Mouse (Mus musculus): ENCODE results near the gene Lman1l. TPM values are rescaled to one million over a fixed set of nuclear protein-coding genes. Genes with fewer than 3 reads are reported as not detected.

The Lman1l gene
- polyA plus RNA-seq, 1 experiment from 2014 or later: not detected

DNA sequence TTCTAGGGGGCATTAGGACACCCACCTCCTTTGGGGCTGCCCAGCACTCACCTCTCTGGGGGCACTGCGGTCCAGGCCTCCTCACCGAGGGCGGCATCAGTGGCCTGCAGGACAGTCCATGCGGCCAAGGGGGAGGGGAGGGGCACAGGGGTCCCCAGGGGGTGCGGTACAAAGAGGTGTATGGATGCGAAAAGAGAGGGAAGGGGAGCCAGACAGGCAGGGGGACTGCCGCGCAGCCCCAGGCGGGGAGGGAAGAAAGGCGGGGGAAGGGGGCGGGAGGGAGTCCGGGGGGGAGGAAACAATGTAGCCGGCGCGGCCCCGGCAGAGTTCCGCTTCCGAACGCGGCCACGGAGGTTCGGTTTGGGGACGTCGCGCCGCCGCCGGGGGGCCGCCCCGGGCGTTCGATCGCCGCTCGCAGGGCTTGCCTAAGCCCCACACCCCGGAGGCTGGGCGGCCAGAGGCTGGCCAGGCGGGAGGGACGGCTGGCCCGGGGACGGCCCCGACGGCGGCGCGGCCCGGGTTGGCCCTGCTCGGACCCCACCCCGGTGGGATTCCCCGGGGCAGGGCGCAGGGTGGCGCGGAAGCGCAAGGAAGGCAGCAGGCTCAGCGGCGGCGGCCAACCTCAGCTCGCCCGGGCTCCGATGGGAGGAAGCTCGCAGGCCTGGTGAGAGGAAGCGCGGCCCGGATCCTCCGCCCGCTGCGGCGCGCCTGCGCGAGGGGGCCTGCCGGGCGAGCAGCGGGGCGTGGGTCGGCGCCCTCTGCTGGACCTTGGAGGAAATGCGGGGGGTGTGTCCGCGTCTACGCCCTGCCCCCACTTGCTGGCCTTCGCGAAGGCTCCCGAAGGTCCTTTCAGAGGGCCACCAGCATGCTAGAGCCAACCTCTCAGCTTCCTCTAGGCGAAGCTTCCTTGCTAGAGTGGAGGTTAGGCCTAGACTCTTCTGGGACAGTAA is 24.6 kb upstream of the Lman1l start:
- no peaks in the 10 kb centered on the region for H3K9me3 ChIP-seq (replicated peaks)
- ATAC-seq (ENCODE audit: insufficient read depth): peak; percentile 80
- peaks cover 10% of the 10 kb centered on the region; the same call in 1 of the 2 replicates for H3K36me3 ChIP-seq (replicated peaks)
- peak overlapping the region; percentile 96 for H3K9ac ChIP-seq
- WGBS (ENCODE audit: insufficient replicate concordance): under 1% methylated on average over 85 of the region's 85 CpGs
- no peaks in the 10 kb centered on the region for H3K27me3 ChIP-seq
- H3K27ac ChIP-seq (replicated peaks): peak overlapping the region; percentile 96
- H3K4me3 ChIP-seq (replicated peaks): peak overlapping the region; percentile 93
- H3K4me2 ChIP-seq: peak overlapping the region; percentile 96
- peaks cover 79% of the 10 kb centered on the region for H3K4me1 ChIP-seq (replicated peaks)

DNA sequence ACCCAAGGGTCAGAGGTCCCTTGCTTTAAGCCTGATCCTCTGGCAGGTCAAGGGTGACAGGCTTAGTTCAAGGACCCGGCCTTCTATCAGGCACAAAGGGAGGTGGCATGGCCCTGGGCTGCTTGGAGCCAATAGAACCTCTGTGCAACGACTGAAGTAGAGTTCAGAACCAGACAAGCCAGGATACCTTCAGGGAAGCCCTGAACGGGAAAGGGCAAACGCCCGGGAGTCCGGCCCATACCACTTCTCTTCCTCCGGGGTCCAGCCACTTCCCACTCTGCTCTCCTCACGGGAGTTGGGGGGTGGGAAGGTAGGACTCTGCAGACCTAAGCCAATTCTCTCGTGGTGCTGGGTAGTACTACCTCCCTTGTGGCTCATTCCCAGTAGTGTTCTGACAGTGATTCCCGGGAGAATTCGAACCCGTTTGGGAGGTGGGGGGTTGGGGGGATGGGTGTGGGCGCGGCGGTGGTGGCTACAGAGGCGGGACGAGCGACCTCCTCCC is 23.9 kb upstream of the Lman1l start:
- peak overlapping the region; percentile 96 for H3K4me2 ChIP-seq
- H3K36me3 ChIP-seq (replicated peaks): peaks cover 10% of the 10 kb centered on the region; the same call in 1 of the 2 replicates
- 0% methylated on average over 18 of the region's 18 CpGs for WGBS (ENCODE audit: insufficient replicate concordance)
- no peaks in the 10 kb centered on the region for H3K27me3 ChIP-seq
- ATAC-seq (ENCODE audit: insufficient read depth): no peak
- H3K9ac ChIP-seq: peak overlapping the region; percentile 96
- H3K4me3 ChIP-seq (replicated peaks): peak overlapping the region; percentile 93
- no peaks in the 10 kb centered on the region for H3K9me3 ChIP-seq (replicated peaks)
- H3K4me1 ChIP-seq (replicated peaks): peaks cover 84% of the 10 kb centered on the region
- peak overlapping the region; percentile 96 for H3K27ac ChIP-seq (replicated peaks)

DNA sequence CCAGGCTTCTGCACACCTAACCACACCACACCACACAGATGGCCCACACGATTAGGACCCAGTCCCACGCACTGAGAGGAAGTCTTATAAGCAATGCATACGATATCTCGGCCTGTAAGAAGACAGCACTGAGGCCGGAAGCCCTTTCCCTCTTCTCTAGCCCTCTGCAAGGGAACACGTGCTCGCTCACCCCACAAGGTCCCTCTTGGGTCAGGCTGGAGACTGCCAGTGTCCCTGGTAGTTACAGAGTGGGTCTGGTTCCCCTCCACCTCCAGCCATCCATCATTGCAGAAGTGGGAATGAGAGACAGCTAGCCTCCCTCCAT is 23.2 kb upstream of the Lman1l start:
- H3K4me1 ChIP-seq (replicated peaks): peaks cover 91% of the 10 kb centered on the region
- peak overlapping the region; percentile 96 for H3K9ac ChIP-seq
- WGBS (ENCODE audit: insufficient replicate concordance): 7% methylated on average over 7 of the region's 7 CpGs
- H3K27me3 ChIP-seq: no peaks in the 10 kb centered on the region
- peaks cover 10% of the 10 kb centered on the region; the same call in 1 of the 2 replicates for H3K36me3 ChIP-seq (replicated peaks)
- peak overlapping the region; percentile 96 for H3K27ac ChIP-seq (replicated peaks)
- H3K4me3 ChIP-seq (replicated peaks): peak overlapping the region; percentile 93
- H3K9me3 ChIP-seq (replicated peaks): no peaks in the 10 kb centered on the region
- ATAC-seq (ENCODE audit: insufficient read depth): peak; percentile 23; the same call in 1 of the 2 replicates
- peak overlapping the region; percentile 96 for H3K4me2 ChIP-seq

DNA sequence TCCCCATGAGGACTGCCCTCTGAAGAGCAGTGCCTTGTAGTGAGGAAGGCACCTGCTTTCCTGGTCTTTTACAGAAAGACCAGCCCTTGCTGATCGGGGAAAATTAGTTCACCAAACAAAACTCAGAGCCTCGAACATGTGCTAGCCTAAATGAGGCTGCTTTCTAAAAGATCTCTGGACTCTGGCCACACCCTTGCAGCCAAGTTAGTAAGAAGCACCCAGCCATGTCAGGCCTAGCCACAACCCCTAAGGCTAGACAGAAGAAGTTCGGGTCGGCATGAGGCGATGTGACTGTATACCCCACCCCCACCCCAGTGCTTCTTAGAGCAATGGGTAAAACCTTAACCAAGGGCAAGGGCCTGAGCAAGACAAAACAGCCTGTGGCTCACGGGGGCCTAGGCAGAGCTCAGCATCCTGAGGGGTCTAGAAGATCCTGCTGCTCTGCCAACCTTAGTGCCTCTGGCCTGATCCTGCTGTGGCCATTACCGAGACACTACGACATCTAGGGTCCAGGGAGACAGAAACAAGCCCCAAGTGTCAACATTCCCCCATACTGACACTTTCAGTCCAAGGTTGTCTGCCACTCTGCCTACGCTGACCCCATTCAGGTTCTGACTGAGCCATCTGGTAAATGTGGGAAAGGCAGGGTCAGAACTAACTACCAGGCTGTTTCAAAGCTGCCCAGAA is 22.7 kb upstream of the Lman1l start:
- no peak for ATAC-seq (ENCODE audit: insufficient read depth)

DNA sequence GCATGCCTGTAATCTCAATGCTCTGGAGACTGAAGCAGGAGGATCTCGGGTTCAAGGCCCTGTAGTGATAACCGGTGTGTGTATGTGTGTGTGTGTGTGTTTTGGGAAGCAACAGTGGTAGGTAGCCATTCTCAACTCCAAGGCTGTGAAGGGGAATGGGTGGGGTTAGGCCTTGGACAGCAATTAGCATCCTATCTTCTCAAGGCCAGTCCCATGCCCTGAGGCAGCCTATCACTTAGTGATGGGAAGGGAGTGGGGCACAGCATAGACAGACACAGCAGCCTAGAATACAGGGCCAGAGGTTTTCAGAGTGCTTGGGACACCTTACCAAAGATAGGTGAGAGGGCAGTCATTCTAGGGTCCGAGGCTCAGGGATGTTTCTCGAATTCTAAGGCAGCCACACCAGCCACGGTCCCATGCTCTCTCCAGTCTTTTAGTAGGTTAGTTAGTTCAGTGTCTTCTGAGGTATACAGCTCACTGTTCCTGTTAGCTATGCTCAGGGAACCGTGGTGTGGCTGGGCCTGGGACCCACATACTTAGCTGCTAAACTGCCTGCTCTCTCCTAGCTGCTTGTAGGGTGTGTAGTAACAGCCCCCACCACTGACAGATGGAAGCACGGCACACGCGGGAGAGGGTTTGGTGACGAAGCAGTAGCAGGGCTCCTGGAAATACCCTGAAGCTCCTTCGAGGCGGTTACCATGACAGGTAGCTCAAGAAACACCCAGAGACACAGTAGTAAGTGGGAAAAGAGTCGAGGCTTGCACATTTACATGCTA is 21.4 kb upstream of the Lman1l start:
- ATAC-seq (ENCODE audit: insufficient read depth): no peak
- Histone ChIP-seq H3K27me3 (no peaks in the 10 kb centered on the region), H3K9ac (no peak overlapping the region), H3K4me1 (replicated peaks) (peaks cover 99% of the 10 kb centered on the region), H3K36me3 (replicated peaks) (peaks cover 10% of the 10 kb centered on the region; the same call in 1 of the 2 replicates), H3K27ac (replicated peaks) (peak overlapping the region; percentile 96), H3K9me3 (replicated peaks) (no peaks in the 10 kb centered on the region), H3K4me3 (replicated peaks) (no peak overlapping the region), H3K4me2 (no peak overlapping the region; the same call in none of the 2 replicates)
- 59% methylated on average over 13 of the region's 13 CpGs for WGBS (ENCODE audit: insufficient replicate concordance)

More for the DNA sequence above, 22.7 kb upstream of the Lman1l start:
- Histone ChIP-seq H3K4me3 (replicated peaks) (peak overlapping the region; percentile 93), H3K36me3 (replicated peaks) (peaks cover 10% of the 10 kb centered on the region; the same call in 1 of the 2 replicates), H3K9me3 (replicated peaks) (no peaks in the 10 kb centered on the region), H3K4me2 (peak overlapping the region; percentile 96), H3K9ac (peak overlapping the region; percentile 96), H3K4me1 (replicated peaks) (peaks cover 92% of the 10 kb centered on the region), H3K27ac (replicated peaks) (peak overlapping the region; percentile 96), H3K27me3 (no peaks in the 10 kb centered on the region)
- 14% methylated on average over 9 of the region's 9 CpGs for WGBS (ENCODE audit: insufficient replicate concordance)

DNA sequence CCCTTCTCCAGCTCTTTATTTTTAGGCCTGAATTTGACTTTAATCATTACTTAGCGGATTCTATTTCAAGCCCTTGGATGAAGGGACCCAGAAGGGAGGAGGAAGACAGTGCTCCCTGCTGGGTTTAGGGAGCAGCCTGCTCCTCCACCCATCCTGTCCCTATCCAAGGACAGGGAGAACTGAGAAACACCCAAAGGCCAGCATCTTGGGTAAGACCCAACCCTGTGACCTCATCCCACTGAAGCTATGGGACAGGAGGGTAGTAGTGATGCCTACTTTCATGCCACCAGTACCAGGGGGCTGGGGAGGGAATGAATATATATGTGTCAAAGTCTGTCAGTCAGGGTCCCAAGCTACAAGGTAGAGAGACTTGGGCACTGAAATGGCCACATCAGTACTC is 20.4 kb upstream of the Lman1l start:
- H3K4me1 ChIP-seq (replicated peaks): peaks cover 95% of the 10 kb centered on the region
- peaks cover 10% of the 10 kb centered on the region; the same call in 1 of the 2 replicates for H3K36me3 ChIP-seq (replicated peaks)
- peak overlapping the region; percentile 96 for H3K27ac ChIP-seq (replicated peaks)
- no peaks in the 10 kb centered on the region for H3K9me3 ChIP-seq (replicated peaks)
- H3K27me3 ChIP-seq: no peaks in the 10 kb centered on the region
- peak overlapping the region; percentile 71 for H3K4me2 ChIP-seq
- peak overlapping the region; percentile 47; the same call in 1 of the 2 replicates for H3K4me3 ChIP-seq (replicated peaks)
- peak overlapping the region; percentile 40 for H3K9ac ChIP-seq
- ATAC-seq (ENCODE audit: insufficient read depth): no peak
- 67% methylated on average over 1 of the region's 1 CpGs for WGBS (ENCODE audit: insufficient replicate concordance)

DNA sequence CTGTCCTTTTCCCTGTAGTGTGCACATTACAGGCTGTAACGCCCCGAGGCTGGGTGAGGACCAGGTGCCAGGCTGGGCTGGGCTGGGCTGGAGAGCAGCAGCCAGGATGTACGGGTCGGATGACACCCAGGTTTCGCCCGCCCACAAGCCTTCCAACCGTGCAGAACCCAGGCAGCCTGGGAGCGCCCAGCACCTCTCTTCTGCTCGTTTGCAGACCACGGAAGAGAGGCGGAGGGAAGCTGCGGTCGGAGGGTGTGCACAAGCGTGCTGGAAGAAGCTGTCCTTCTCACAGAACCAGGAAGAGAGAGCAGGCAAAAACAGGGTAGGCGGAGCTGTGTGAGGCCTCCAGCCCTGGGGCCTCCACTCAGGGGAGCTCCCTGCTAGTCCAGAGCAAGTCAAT is 19.8 kb upstream of the Lman1l start:
- peak overlapping the region; percentile 47 for H3K4me3 ChIP-seq (replicated peaks)
- 2% methylated on average over 15 of the region's 15 CpGs for WGBS (ENCODE audit: insufficient replicate concordance)
- ATAC-seq (ENCODE audit: insufficient read depth): peak; percentile 40

DNA sequence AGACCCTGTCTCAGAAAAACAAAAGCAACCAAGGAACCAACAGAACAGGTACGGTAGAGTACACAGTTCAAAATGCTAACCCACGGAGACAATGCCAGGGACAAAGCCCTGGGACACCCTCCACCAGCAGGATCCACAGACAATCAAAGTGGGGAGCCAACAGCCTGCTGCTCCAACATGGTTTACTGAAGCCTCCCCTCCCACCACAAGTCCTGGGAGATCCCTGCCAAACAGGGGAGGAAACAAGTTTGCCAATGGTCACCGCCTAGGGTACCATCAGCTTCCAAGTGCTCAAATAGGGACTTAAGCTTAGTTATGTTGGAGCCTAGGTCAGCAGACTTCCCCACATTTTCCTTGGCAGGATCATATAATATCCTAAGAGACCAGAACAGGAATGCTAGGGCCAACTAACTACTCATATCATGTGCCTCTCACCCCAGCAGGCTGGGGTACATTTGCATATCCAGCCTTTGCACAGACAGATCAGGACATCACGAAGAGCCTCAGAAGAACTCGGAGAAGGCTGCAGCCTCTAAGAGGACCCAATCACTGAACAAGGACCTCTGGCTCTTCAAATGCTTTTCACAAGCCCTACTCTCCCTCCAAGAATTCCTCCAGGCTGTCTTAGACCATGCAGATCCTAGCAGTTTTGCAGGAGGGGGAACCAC is 19.2 kb upstream of the Lman1l start:
- H3K27me3 ChIP-seq: no peaks in the 10 kb centered on the region
- no peak for ATAC-seq (ENCODE audit: insufficient read depth)
- H3K9me3 ChIP-seq (replicated peaks): no peaks in the 10 kb centered on the region
- H3K4me1 ChIP-seq (replicated peaks): peaks cover 93% of the 10 kb centered on the region
- peak overlapping the region; percentile 40 for H3K9ac ChIP-seq
- peak overlapping the region; percentile 71 for H3K4me2 ChIP-seq
- H3K4me3 ChIP-seq (replicated peaks): peak overlapping the region; percentile 47
- H3K36me3 ChIP-seq (replicated peaks): peaks cover 14% of the 10 kb centered on the region; the same call in 1 of the 2 replicates
- WGBS (ENCODE audit: insufficient replicate concordance): 32% methylated on average over 5 of the region's 5 CpGs
- peak overlapping the region; percentile 96 for H3K27ac ChIP-seq (replicated peaks)

More for the DNA sequence above, 19.8 kb upstream of the Lman1l start:
- Histone ChIP-seq H3K4me2 (peak overlapping the region; percentile 71), H3K27me3 (no peaks in the 10 kb centered on the region), H3K4me1 (replicated peaks) (peaks cover 95% of the 10 kb centered on the region), H3K9ac (peak overlapping the region; percentile 40), H3K36me3 (replicated peaks) (peaks cover 14% of the 10 kb centered on the region; the same call in 1 of the 2 replicates), H3K27ac (replicated peaks) (peak overlapping the region; percentile 96), H3K9me3 (replicated peaks) (no peaks in the 10 kb centered on the region)

DNA sequence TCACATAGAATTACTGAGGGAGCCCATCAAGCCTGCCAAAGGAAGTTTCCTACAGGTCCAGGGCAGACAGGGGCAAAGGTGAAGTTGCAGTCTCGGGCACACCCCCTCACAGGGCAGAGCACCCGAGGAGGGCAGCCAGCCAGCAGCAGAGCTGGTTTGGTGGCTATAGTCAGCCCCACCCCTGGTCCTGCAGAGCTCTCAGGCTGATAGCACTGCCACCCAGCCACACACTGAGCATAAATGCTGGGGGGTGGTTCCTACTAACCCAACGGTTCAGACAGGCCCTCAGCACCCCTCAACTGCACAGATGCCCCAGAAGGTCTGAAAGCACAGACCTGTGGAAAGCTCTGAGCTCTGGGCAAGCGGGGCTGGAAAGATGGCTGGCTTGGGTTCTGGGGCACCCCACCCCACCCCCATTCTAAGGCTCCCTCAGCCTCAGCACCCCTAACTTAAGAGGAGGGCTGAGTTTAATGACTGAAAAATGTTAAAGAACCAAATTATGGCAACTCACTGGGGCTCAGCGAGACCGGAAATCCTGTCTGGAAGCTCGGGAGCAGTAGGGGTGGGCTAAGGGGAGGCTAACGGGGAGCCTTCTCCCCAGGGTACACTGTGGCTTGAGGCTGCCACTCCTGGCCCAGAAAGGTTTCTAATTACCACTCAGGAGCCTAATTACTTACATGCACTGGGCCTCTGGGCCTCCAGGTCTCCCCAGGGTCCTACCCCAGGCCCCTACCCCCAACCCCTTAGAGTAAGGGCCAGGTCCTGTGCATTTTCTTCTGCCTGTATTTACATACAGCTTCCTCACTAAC is 18.3 kb upstream of the Lman1l start:
- Histone ChIP-seq H3K4me3 (replicated peaks) (peak overlapping the region; percentile 24), H3K4me1 (replicated peaks) (peaks cover 93% of the 10 kb centered on the region), H3K27me3 (no peaks in the 10 kb centered on the region), H3K9me3 (replicated peaks) (no peaks in the 10 kb centered on the region), H3K9ac (peak overlapping the region; percentile 19), H3K27ac (replicated peaks) (peak overlapping the region; percentile 96), H3K4me2 (peak overlapping the region; percentile 71), H3K36me3 (replicated peaks) (peaks cover 20% of the 10 kb centered on the region)
- ATAC-seq (ENCODE audit: insufficient read depth): peak; percentile 80
- 6% methylated on average over 8 of the region's 8 CpGs for WGBS (ENCODE audit: insufficient replicate concordance)

All from liver, embryonic 15.5 days (tissue).